Mouse (Mus musculus) spleen, adult 2 months (tissue): ENCODE measurements around the gene Drc1.

Source experiments
- CTCF ChIP-seq: fragments of 200-500 bp; IDR thresholded peaks from 2 replicates; pipeline ENCODE4 v1.5.1; 2011; ENCODE audit warnings: mild to moderate bottlenecking, inconsistent platforms; ENCODE audit not compliant: insufficient read depth, insufficient read length, insufficient replicate concordance; ENCODE audit errors: extremely low read depth
- POLR2A ChIP-seq: fragments of 200-500 bp; IDR thresholded peaks from 2 replicates; pipeline ENCODE4 v1.6.1; 2011; ENCODE audit warnings: low read depth, low read length, inconsistent platforms

- no peak for TF ChIP-seq CTCF
- no peak for TF ChIP-seq POLR2A
Measured at GRCm38 (mm10) chr5:30280864-30281263, 324 bp upstream of the Drc1 start.
